Mouse (Mus musculus): ENCODE data around the gene Fbxo21.

- no peak for TF ChIP-seq CTCF (conservative IDR thresholded peaks at IDR 0.05 in 1 of 2, IDR thresholded peaks at IDR 0.05 in 1 of 2; ENCODE audit: low read depth in 2 of 2, low read length in 2 of 2)
- TF ChIP-seq POLR2A (IDR thresholded peaks at IDR 0.05; ENCODE audit: low read depth, low read length), result no peak
- TF ChIP-seq HCFC1 (IDR thresholded peaks at IDR 0.05; ENCODE audit: low read depth, low read length), result no peak
- TF ChIP-seq SIN3A (IDR thresholded peaks at IDR 0.05; ENCODE audit: low read length), result no peak
- TF ChIP-seq NELFE (IDR thresholded peaks at IDR 0.05; ENCODE audit: low read depth, low read length), result no peak
- no peak for TF ChIP-seq EP300 (IDR thresholded peaks at IDR 0.05; ENCODE audit: low read length)
- TF ChIP-seq CHD2 (IDR thresholded peaks at IDR 0.05; ENCODE audit: low read length), result no peak
- TF ChIP-seq ZMIZ1 (IDR thresholded peaks at IDR 0.05; ENCODE audit: low read depth, low read length), result no peak
- TF ChIP-seq MYC (IDR thresholded peaks at IDR 0.05; ENCODE audit: low read depth, low read length), result no peak
- TF ChIP-seq MXI1 (IDR thresholded peaks at IDR 0.05; ENCODE audit: low read depth, low read length), result no peak
- no peak for TF ChIP-seq MAFK (IDR thresholded peaks at IDR 0.05; ENCODE audit: insufficient replicate concordance, low read length)
- no peak for TF ChIP-seq SMC3 (IDR thresholded peaks at IDR 0.05; ENCODE audit: low read depth, low read length)
- TF ChIP-seq USF1 (IDR thresholded peaks at IDR 0.05; ENCODE audit: low read depth, low read length), result no peak
Measured at GRCm38 (mm10) chr5:118047091-118047757, 70.7 kb downstream of the Fbxo21 start.

Data from CH12.LX (cell line).